Mouse (Mus musculus): ENCODE results near the gene Bud23. TPM values are rescaled to one million over a fixed set of nuclear protein-coding genes. Genes with fewer than 3 reads are reported as not detected.
"Not testable (repeated sequence)": the region's sequence is repeated elsewhere in the genome, so short reads cannot be mapped to it uniquely, and the experiment has no call there.

The Bud23 gene
- polyA plus RNA-seq (2011; ENCODE audit: insufficient read depth, insufficient read length, low replicate concordance, missing spikeins): 34.4 and 44.1 TPM in 2 replicates

- not testable (repeated sequence) for H3K4me1 ChIP-seq (ENCODE audit: control insufficient read depth, insufficient read depth, low read length)
- Histone ChIP-seq H3K27ac (ENCODE audit: control insufficient read depth, insufficient read depth, low read depth, low read length, poor library complexity) (peak within 1 kb of the TSS; percentile 75), H3K4me3 (replicated peaks; ENCODE audit: control insufficient read depth, low read depth, low read length) (peak within 1 kb of the TSS; percentile 96)
- WGBS: 70% methylated on average over 9 of the region's 9 CpGs
Measured at GRCm38 (mm10) chr5:135064909-135065446, at the start of gene Bud23. TSS of gene Bud23 (minus strand) at chr5:135064959.

DNA sequence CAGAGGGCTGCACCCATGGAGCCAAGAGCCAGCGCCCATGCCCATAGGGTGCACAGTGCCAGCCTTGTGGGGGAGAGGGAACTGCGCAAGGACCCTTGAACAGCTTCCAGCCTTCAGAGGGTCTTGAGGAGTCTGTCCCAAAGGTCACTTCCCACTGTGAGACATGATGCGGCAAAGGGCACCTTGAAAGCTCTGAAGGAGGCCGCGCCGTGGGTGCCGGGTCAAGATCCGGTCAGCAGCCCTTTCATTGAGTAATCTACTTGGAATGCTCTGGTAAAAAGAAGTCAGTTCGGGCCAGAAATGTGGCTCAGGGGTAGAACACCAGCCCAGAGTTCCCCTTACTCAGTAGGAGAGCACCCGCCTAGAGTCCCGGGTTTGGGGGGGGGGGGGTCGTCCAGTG, 49.0 kb upstream of the Bud23 start:
- 86% methylated on average over 12 of the region's 12 CpGs for WGBS
- TF ChIP-seq POLR2A (IDR thresholded peaks at IDR 0.05; ENCODE audit: borderline replicate concordance, control insufficient read depth, low read depth, low read length) (no peak), CTCF (IDR thresholded peaks at IDR 0.05; ENCODE audit: control insufficient read depth, insufficient read depth, low read length) (no peak)
- Histone ChIP-seq H3K4me1 (ENCODE audit: control insufficient read depth, insufficient read depth, low read length) (no peaks in the 10 kb centered on the region), H3K27ac (ENCODE audit: control insufficient read depth, insufficient read depth, low read depth, low read length, poor library complexity) (no peak overlapping the region), H3K4me3 (replicated peaks; ENCODE audit: control insufficient read depth, low read depth, low read length) (no peak overlapping the region)

GRCm38 (mm10) chr5:135109976-135110375, 45.2 kb upstream of the Bud23 start:
- WGBS: 31% methylated on average over 6 of the region's 6 CpGs
- TF ChIP-seq CTCF (IDR thresholded peaks at IDR 0.05; ENCODE audit: control insufficient read depth, insufficient read depth, low read length) (no peak), POLR2A (IDR thresholded peaks at IDR 0.05; ENCODE audit: borderline replicate concordance, control insufficient read depth, low read depth, low read length) (no peak)
- Histone ChIP-seq H3K4me1 (ENCODE audit: control insufficient read depth, insufficient read depth, low read length) (peaks cover 2% of the 10 kb centered on the region; the same call in 1 of the 2 replicates), H3K4me3 (replicated peaks; ENCODE audit: control insufficient read depth, low read depth, low read length) (no peak overlapping the region), H3K27ac (ENCODE audit: control insufficient read depth, insufficient read depth, low read depth, low read length, poor library complexity) (no peak overlapping the region)

DNA sequence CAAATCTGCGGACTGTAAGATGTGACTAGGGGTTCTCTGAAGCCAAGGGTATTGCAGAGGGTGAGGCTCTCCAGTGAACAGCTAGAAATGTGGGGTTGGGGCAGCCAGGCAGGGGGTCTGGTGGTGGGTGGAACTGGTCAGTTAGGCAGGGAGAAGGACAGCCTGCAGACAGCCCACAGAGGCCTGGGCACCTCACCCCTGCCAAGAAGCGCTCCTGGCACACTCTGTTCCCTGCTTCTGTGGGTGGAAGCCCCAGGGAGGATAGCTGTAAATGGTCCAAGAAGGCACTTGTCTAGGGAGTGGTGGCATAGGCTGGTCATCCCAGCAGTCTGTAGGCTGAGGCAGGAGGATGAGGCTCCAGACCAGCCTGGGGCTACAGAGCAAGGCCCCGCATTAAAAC, 44.7 kb upstream of the Bud23 start:
- H3K27ac ChIP-seq (ENCODE audit: control insufficient read depth, insufficient read depth, low read depth, low read length, poor library complexity): no peak overlapping the region
- WGBS: 87% methylated on average over 3 of the region's 3 CpGs
- TF ChIP-seq CTCF (IDR thresholded peaks at IDR 0.05; ENCODE audit: control insufficient read depth, insufficient read depth, low read length) (no peak), POLR2A (IDR thresholded peaks at IDR 0.05; ENCODE audit: borderline replicate concordance, control insufficient read depth, low read depth, low read length) (no peak)
- peaks cover 2% of the 10 kb centered on the region; the same call in 1 of the 2 replicates for H3K4me1 ChIP-seq (ENCODE audit: control insufficient read depth, insufficient read depth, low read length)
- H3K4me3 ChIP-seq (replicated peaks; ENCODE audit: control insufficient read depth, low read depth, low read length): no peak overlapping the region

DNA sequence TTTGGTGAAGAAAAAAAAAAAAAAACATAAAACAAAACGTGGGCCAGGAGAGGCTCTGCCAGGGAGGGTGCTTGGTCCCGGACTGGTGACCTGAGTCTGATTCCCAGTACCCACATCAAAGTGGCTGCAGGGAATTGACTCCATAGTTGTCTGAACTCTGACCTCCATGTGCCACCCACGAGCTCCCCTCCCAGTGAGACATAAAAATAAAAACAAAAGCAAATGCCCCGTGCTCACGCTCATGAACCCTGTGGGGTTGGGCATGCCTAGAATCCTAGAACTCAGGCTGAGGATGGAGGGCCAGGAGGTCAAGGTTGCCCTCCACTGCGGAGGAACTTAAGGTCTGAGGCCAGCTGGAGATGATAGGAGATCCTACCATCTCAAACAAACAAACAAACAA, 44.3 kb upstream of the Bud23 start:
- H3K4me3 ChIP-seq (replicated peaks; ENCODE audit: control insufficient read depth, low read depth, low read length): no peak overlapping the region
- 62% methylated on average over 6 of the region's 6 CpGs for WGBS
- H3K4me1 ChIP-seq (ENCODE audit: control insufficient read depth, insufficient read depth, low read length): peaks cover 2% of the 10 kb centered on the region; the same call in 1 of the 2 replicates
- H3K27ac ChIP-seq (ENCODE audit: control insufficient read depth, insufficient read depth, low read depth, low read length, poor library complexity): no peak overlapping the region
- no peak for TF ChIP-seq CTCF (IDR thresholded peaks at IDR 0.05; ENCODE audit: control insufficient read depth, insufficient read depth, low read length)
- no peak for TF ChIP-seq POLR2A (IDR thresholded peaks at IDR 0.05; ENCODE audit: borderline replicate concordance, control insufficient read depth, low read depth, low read length)

DNA sequence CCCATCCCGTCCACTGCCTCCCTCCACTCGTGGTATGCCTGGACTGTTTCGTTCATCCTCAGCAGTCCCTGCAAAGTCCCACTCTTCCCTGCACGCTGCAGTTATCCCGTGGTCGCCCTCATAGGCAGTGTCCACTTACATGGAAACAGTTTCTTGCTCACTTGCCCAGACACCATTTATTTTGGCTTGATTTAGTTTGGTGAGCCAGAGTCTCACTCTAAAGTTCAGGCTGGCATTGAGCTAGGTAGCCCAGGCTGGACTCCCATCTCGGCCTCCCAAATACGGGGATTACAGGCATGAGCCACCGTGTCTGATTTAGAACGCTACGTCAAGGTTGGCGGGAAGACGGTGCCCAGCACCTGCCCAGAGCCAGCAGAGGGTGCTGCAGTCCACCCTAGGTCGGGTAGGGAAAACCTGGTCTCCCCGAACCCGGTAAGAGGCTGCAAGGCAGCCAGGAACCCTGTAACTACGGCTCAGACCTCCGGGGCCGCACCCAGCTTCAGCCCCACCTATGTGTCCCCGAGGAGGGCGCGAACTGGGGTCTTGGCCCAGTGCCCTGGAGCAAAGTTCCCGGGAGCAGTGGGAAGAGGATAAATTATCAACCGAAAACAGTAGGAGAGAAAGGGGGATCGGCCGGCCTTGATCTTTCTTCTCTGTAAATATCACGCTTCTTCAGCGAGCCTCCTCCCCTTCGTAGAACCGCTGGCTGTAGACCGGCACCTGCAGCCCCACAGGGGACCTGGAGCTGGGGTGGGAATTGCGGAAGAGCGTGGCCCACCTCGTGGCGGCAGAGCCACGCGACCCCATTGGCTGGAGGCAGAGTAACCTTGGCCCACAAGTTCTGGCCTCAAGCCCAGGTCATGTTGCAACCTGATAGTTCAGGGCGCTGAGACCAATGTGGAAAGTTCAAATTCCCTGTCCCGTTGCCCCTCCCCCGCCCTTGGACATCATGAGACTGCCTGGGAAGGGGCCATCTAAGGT, 43.1 kb upstream of the Bud23 start:
- no peak overlapping the region for H3K4me3 ChIP-seq (replicated peaks; ENCODE audit: control insufficient read depth, low read depth, low read length)

DNA sequence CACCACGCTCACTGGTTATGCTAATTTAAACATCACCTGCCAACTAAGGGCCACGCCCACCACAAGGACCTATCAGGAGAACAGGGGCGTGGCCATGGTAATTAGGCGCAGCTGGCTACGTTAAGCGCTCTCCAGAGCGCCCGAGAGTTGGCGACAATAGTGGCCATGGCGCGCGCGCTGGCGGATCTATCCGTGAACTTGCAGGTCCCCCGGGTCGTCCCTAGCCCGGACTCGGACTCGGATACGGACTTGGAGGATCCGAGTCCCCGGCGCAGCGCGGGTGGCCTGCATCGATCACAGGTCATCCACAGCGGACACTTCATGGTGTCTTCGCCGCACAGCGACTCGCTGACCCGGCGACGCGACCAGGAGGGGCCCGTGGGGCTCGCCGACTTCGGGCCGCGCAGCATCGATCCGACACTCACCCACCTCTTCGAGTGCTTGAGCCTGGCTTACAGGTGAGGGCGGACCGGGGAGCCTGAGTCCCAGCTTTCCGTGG, 42.0 kb upstream of the Bud23 start:
- WGBS: 1% methylated on average over 48 of the region's 48 CpGs
- TF ChIP-seq CTCF (IDR thresholded peaks at IDR 0.05; ENCODE audit: control insufficient read depth, insufficient read depth, low read length): no peak
- TF ChIP-seq POLR2A (IDR thresholded peaks at IDR 0.05; ENCODE audit: borderline replicate concordance, control insufficient read depth, low read depth, low read length): no peak
- Histone ChIP-seq H3K4me1 (ENCODE audit: control insufficient read depth, insufficient read depth, low read length) (peaks cover 2% of the 10 kb centered on the region; the same call in 1 of the 2 replicates), H3K27ac (ENCODE audit: control insufficient read depth, insufficient read depth, low read depth, low read length, poor library complexity) (no peak overlapping the region), H3K4me3 (replicated peaks; ENCODE audit: control insufficient read depth, low read depth, low read length) (no peak overlapping the region)

More for the DNA sequence above, 43.1 kb upstream of the Bud23 start:
- TF ChIP-seq POLR2A (IDR thresholded peaks at IDR 0.05; ENCODE audit: borderline replicate concordance, control insufficient read depth, low read depth, low read length) (no peak), CTCF (IDR thresholded peaks at IDR 0.05; ENCODE audit: control insufficient read depth, insufficient read depth, low read length) (peak; percentile 48; the same call in 1 of the 2 replicates)
- WGBS: 7% methylated on average over 40 of the region's 40 CpGs
- no peak overlapping the region for H3K27ac ChIP-seq (ENCODE audit: control insufficient read depth, insufficient read depth, low read depth, low read length, poor library complexity)
- H3K4me1 ChIP-seq (ENCODE audit: control insufficient read depth, insufficient read depth, low read length): peaks cover 2% of the 10 kb centered on the region; the same call in 1 of the 2 replicates

DNA sequence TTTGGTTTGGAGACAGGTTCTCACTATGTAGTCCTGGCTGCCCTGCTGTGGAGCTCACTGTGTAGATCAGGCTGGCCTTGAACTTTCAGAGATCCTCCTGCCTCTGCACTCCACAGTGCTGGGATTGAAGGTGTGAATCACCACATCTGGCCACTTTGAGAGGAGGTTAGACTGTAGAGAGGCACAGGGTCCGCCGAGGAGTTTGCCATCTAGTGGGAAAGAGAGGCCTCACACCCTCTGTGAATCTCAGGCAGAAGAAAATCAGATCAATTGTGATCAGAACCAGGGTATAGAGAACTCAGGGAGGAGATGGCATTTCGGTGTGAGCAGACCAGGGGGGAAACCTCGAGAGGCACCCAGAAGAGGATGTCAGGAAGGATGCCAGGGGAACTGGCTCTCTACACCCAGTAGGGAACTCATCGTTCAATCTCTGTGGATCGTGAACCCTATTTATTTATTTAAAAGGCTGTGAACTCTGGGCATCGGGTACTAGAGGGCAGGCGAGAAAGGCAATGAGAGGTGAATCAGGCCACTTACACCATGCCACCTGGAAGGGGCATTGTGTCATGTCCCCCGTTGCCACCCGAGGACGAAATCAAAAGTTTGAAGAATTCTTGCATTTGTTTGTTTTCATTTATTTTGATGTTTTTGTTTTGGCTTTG, 39.4 kb upstream of the Bud23 start:
- WGBS: 52% methylated on average over 11 of the region's 11 CpGs
- Histone ChIP-seq H3K4me1 (ENCODE audit: control insufficient read depth, insufficient read depth, low read length) (peaks cover 2% of the 10 kb centered on the region; the same call in 1 of the 2 replicates), H3K27ac (ENCODE audit: control insufficient read depth, insufficient read depth, low read depth, low read length, poor library complexity) (no peak overlapping the region), H3K4me3 (replicated peaks; ENCODE audit: control insufficient read depth, low read depth, low read length) (no peak overlapping the region)
- TF ChIP-seq POLR2A (IDR thresholded peaks at IDR 0.05; ENCODE audit: borderline replicate concordance, control insufficient read depth, low read depth, low read length): no peak
- peak; percentile 38; the same call in 1 of the 2 replicates for TF ChIP-seq CTCF (IDR thresholded peaks at IDR 0.05; ENCODE audit: control insufficient read depth, insufficient read depth, low read length)
